Mouse (Mus musculus): Measurements from ENCODE around the gene Lrrc1.
"Not testable (repeated sequence)": the region's sequence is repeated elsewhere in the genome, so short reads cannot be mapped to it uniquely, and the experiment has no call there.

Gene Lrrc1

GRCm38 (mm10) chr9:77544354-77545067 is at the start of gene Lrrc1:
Gene Lrrc1 (minus strand): TSS chr9:77544870.
- peak; percentile 88 for DNase-seq (ENCODE audit: low spot score)

GRCm38 (mm10) chr9:77592423-77592822 is 47.8 kb upstream of the Lrrc1 start:
- DNase-seq (ENCODE audit: low spot score) = no peak

DNA sequence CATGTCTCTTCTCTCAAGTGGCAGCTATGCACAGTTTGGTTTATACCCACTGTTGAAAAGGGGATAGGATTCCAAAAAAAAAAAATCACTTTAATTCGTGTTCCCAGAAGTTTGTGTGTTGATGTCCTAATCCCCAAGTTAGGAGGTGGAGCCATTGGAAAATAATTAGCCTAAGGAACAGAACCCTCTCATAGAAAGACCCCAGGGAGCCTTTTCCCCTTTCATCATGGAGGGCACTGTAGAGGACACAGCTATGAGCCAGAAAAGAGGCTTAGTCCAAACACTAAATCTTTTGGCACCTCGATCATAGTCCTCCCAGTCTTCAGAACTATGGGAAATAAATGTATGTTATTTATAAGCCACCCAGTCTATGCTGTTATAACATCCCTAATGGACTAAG is 44.8 kb upstream of the Lrrc1 start:
- DNase-seq (ENCODE audit: low spot score) = no peak

DNA sequence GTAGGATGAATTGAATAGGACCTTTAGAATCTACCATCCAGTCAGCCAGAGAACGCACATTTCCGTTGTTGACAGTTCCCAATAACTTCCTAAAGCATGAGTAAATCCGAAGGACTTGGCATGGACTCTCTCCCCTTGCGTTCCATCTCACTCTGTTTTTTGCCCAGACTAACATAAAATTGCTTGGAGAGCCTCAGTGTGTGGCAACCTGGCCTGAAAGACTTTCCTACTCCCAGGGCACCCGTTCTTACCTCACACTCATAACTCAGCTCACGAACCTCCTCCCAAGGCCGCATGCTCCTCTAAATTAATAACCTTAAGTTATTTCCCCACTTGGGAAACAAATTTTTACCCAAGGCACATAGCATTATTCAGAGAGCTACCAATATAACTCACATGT is 42.9 kb upstream of the Lrrc1 start:
- no peak for DNase-seq (ENCODE audit: low spot score)

DNA sequence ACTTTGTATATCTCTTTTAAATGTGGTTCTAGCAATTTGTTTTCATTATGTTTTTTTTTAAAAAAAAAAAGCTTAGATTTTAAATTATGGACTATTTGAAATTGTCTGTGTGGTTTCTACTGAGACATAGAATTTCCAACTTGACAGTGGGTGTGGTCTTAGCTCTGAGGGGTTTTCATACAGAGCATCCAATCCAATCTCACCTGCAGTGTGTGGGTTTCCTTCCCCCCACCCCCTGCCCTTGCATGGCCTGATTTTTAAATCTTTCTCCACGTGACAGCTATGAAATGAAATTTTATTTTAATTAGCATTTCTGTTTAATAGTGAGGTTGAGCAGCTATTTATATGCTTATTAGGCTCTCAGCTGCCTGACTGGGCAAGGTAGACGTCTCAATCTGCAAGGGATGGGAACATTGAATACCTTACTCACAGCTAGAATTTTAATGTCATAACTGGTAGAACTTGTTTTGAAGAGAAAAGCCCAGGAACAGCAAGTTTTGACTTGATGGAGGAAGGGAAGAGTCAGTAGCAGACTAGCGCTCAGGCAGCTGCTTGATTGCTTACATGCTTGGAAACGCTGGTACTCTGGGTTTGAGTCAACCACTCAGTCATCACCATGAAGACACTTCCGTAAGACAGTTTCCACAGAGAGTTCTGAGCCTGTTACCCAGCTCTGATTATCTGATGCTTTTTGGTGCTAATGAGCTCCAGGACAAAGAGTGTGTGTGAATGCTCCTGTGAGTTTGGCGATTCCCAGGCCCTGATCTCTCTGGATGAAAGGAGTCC is 42.3 kb upstream of the Lrrc1 start:
- no peak for DNase-seq (ENCODE audit: low spot score)

DNA sequence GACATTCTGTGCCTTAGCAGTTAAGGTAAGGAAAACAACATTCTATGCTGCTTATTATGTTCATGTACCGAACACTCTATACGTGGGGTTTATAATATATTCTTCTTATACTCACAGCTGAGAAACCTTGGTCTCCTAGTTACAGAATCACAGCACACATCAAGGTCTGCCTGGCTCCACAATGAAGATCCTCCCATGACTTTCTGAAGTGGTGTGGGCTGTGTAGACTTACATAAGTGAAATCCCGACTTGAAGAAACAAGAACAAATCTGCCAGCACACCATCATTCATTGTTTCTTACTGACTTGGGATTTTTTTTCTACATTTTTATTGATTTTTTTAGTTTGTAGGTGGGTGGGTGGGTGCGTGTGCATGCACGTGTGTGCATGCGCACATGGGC is 40.1 kb upstream of the Lrrc1 start:
- no peak for DNase-seq (ENCODE audit: low spot score)

DNA sequence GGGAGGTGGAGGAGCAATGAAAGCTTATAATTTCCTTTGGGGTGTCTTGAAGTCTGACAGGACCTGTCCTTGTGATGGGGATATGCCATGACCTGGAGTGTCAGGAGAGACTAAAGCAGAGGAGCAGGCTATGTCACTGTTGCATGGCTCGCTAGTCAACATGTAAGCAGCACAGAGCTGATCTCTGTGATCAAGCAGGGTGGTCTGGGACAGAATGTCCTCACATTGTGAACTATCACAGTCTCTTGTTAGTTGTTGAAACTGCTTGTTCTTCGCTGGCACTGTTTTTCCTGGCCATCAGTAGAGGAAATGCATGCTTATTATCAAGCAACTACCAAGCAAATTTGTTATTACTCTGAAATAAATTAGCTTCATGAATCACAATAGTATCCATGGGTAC is 38.6 kb upstream of the Lrrc1 start:
- DNase-seq (ENCODE audit: low spot score) = no peak

DNA sequence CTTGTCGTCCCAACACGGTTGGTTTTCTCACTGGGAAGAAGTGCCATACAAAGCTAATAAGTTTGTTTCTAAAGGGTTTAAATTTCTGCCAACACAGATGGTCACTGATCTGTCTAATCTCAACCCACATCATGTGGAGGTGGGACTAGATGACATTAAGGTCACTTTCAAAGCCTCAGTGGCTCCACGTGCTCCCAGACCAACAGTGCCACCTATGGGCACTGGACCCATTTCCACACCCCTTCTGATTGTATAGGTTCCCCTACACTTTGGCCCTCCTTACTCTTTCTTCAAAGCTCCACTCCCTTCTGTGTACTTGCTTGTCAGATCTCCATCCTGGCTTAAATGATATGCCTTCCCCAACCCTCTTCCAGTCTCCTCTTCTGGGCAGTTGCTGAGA is 35.2 kb upstream of the Lrrc1 start:
- DNase-seq (ENCODE audit: low spot score) = no peak

GRCm38 (mm10) chr9:77577931-77578330 is 33.3 kb upstream of the Lrrc1 start:
- no peak for DNase-seq (ENCODE audit: low spot score)

GRCm38 (mm10) chr9:77577409-77577808 is 32.7 kb upstream of the Lrrc1 start:
- DNase-seq (ENCODE audit: low spot score) = no peak

DNA sequence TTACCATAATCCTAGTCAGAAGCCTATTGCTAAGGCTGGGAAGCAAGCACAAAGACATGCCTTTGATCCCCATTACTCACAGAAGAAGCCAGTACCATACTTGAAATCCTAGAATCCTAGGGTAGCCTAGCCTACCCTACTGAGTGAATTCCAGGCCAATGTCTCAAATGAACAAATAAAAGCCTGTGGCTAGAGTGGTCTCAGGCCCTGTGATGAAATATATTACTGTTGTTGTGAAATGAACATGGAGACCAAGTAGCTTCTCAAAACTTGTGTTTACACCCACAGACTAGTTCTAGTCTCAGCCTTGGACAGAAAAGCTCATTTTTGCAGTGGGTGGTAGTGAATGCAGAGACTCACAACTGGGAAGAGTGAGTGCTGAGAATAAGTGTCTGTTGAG is 31.6 kb upstream of the Lrrc1 start:
- DNase-seq (ENCODE audit: low spot score) = no peak

GRCm38 (mm10) chr9:77574996-77575395 is 30.3 kb upstream of the Lrrc1 start:
- not testable (repeated sequence) for DNase-seq (ENCODE audit: low spot score)

GRCm38 (mm10) chr9:77571851-77572250 is 27.2 kb upstream of the Lrrc1 start:
- DNase-seq (ENCODE audit: low spot score) = no peak

- no peak for DNase-seq (ENCODE audit: low spot score)
These were observed 24.3 kb upstream of the Lrrc1 start for GRCm38 (mm10) chr9:77568789-77569506.

- DNase-seq (ENCODE audit: low spot score) = no peak
These were observed 17.2 kb upstream of the Lrrc1 start for GRCm38 (mm10) chr9:77561827-77562226.

GRCm38 (mm10) chr9:77557963-77558362 is 13.3 kb upstream of the Lrrc1 start:
- no peak for DNase-seq (ENCODE audit: low spot score)

- no peak for DNase-seq (ENCODE audit: low spot score)
These were observed 12.5 kb upstream of the Lrrc1 start for GRCm38 (mm10) chr9:77557181-77557580.

DNA sequence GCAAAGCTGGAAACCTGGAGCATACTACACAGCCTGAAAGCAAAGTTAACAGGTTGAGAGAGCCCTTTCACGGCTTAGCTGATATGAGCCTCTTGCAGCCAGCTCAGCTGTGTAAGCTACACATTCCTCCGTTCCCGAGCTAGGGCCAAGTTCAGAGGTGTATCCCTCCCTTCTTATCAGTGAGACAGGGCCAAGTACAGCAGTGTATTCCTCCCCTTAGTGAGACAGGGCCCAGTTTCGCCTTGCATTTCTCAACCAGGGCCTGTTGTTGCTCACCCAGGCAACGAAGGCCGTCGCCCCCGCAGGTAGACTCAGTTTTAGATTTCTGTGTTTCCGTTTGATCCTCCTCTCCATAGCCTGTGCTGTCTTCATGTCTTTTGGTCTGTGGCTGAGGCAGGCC is 11.8 kb upstream of the Lrrc1 start:
- no peak for DNase-seq (ENCODE audit: low spot score)

DNA sequence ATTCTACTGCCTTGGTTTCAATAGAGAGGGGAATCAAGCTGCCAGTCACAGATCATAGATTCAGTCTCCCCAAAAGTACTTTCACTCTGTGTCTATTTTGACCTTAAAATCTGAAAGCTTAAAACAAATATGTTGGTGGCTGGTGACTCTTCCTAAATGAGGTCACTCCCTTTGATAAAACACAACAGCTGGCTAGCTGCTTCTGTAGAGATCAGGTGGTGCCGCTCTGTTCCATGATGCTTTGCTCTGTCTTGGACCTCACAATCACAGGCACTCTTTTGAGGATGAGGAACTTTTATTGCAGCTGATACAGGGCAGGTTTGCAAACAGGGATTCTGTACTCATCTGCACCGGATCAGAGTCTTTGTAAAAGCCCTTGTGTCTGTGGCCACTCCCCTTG is 8.8 kb upstream of the Lrrc1 start:
- no peak for DNase-seq (ENCODE audit: low spot score)

GRCm38 (mm10) chr9:77551036-77551512 is 6.4 kb upstream of the Lrrc1 start:
- no peak for DNase-seq (ENCODE audit: low spot score)

GRCm38 (mm10) chr9:77546010-77546409 is 1.3 kb upstream of the Lrrc1 start:
- peak; percentile 69 for DNase-seq (ENCODE audit: low spot score)

DNA sequence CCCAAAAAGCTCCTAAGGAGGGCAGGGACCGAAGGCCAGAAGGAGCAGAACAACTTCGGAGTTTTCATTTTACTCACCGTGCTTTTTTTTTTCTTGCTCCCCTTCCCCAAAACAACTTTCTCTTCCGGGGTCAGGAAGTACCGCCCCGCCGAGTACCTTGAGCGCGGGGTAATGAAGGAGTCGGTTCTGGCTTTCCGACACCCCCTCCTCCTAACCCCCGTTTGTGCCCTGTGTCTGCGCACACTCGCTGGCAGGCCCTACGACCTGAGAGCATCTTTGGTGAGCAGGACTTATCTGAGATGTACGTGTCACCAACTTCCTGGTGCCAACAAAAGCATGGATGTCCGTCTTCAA is 375 bp upstream of the Lrrc1 start:
- DNase-seq (ENCODE audit: low spot score) = no peak
